Mouse (Mus musculus): ENCODE data around the gene Pltp.

DNA sequence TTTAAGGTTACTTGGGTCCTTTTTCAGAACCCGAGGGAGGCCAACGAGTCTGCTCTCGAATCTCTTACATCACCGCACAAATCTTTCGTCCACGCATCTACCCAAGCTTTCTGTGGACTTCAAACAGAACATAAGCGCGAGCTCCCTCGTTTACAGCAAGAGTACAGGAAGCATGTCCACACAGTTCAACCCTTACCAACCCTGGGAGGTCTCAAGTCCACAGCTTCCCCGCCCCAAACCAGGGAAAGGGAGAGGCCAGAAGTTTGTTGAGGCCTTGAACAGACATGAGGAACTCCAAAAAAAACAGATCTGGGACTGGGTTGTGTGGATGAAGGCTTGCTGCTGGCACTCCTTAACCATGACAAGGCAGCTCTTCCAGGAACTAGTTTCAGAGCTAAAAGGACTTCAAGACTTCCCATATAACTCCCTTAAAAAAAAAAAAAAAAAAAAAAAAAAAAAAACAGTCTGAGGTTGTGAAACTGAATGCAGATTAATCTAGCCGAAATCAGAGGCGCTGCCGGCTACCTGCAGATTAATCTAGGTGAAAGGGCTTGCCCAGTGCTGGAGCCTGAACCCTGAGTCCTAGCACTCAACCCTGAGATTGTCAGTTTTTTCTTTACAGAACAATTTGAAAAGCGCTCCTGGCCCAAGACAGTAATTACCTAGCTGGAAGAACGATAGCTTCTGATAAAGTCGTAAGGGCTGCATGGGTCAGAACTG, 54.1 kb downstream of the Pltp start:
- TF ChIP-seq POLR2A (IDR thresholded peaks at IDR 0.05; ENCODE audit: control insufficient read depth in 1 of 2, insufficient read depth in 1 of 2, low read depth in 1 of 2, low read length in 2 of 2, poor library complexity in 1 of 2): no peak
- TF ChIP-seq CTCF (IDR thresholded peaks at IDR 0.05 in 2 of 3, conservative IDR thresholded peaks at IDR 0.05 in 1 of 3; ENCODE audit: control insufficient read depth in 1 of 3, insufficient read depth in 1 of 3, low read depth in 2 of 3, low read length in 3 of 3, poor library complexity in 1 of 3, severe bottlenecking in 1 of 3): no peak
- no peak for TF ChIP-seq E2F4 (IDR thresholded peaks at IDR 0.05; ENCODE audit: borderline replicate concordance, low read depth, low read length)
- TF ChIP-seq USF1 (IDR thresholded peaks at IDR 0.05; ENCODE audit: low read depth, low read length): no peak
- TF ChIP-seq RCOR1 (IDR thresholded peaks at IDR 0.05; ENCODE audit: low read depth, low read length): no peak
- TF ChIP-seq GATA1 (IDR thresholded peaks at IDR 0.05; ENCODE audit: low read depth, low read length): no peak
- TF ChIP-seq JUND (IDR thresholded peaks at IDR 0.05; ENCODE audit: low read depth, low read length): no peak
- TF ChIP-seq RAD21 (IDR thresholded peaks at IDR 0.05; ENCODE audit: low read depth, low read length): no peak
- no peak for TF ChIP-seq MYB (IDR thresholded peaks at IDR 0.05; ENCODE audit: low read depth, low read length)
- TF ChIP-seq ELF1 (IDR thresholded peaks at IDR 0.05; ENCODE audit: low read depth, low read length): no peak
- no peak for TF ChIP-seq USF2 (IDR thresholded peaks at IDR 0.05; ENCODE audit: borderline replicate concordance in 1 of 2, insufficient read depth in 1 of 2, low read depth in 1 of 2, low read length in 2 of 2)
- TF ChIP-seq GABPA (IDR thresholded peaks at IDR 0.05; ENCODE audit: low read depth, low read length): no peak
